In genomic region chr10:121242596-121242995, GRCm38 (mm10) we compare ENCODE assay signal across 17 mouse cellular contexts.
DNase-seq lines count a peak whose midpoint lies in the region; ATAC-seq lines count a peak whose summit lies in the region.
"Had no signal": no experiment of that assay in that cellular context is flagged by ENCODE, and none has a peak within 500 bp of the region (broad histone marks: within the 10 kb centered on the region; RNA-seq: fewer than 3 reads in every experiment).

No protein-coding gene starts in this region.

- H3K4me1 ChIP-seq in liver, embryonic 13.5 days (replicated peaks), result 0 out of 2 replicates have a peak, but pooled peaks cover 6% of the 10 kb centered on the region
- H3K4me1 ChIP-seq in liver, embryonic 11.5 days (replicated peaks; ENCODE audit: control insufficient read depth, insufficient read depth, low read length), result no peaks in the 10 kb centered on the region; the same call in 1 of the 2 replicates
- peaks cover 18% of the 10 kb centered on the region for H3K4me1 ChIP-seq in limb, embryonic 11.5 days (ENCODE audit: control insufficient read depth, insufficient read depth, low read length)

- H3K27me3 ChIP-seq in liver, embryonic 13.5 days, result no peaks in the 10 kb centered on the region
- H3K27me3 ChIP-seq in liver, embryonic 11.5 days (replicated peaks; ENCODE audit: control insufficient read depth, insufficient read depth, low read length), result no peaks in the 10 kb centered on the region
- H3K27me3 ChIP-seq in limb, embryonic 11.5 days (ENCODE audit: control insufficient read depth, insufficient read depth, low read length), result no peaks in the 10 kb centered on the region
- H3K27me3 ChIP-seq: heart, embryonic 13.5 days had no signal

- no peaks in the 10 kb centered on the region for H3K36me3 ChIP-seq in liver, embryonic 13.5 days
- H3K36me3 ChIP-seq in liver, embryonic 11.5 days (ENCODE audit: control insufficient read depth, insufficient read depth, low read length), result no peaks in the 10 kb centered on the region
- no peaks in the 10 kb centered on the region for H3K36me3 ChIP-seq in limb, embryonic 11.5 days (ENCODE audit: control insufficient read depth, insufficient read depth, low read length)
- H3K36me3 ChIP-seq: G1E; heart, embryonic 13.5 days; hindbrain, embryonic 10.5 days had no signal

- no peak overlapping the region for H3K4me2 ChIP-seq in liver, embryonic 13.5 days
- no peak overlapping the region for H3K4me2 ChIP-seq in liver, embryonic 11.5 days
- no peak overlapping the region for H3K4me2 ChIP-seq in limb, embryonic 11.5 days (ENCODE audit: low read depth, severe bottlenecking)
- H3K4me2 ChIP-seq: heart, embryonic 13.5 days had no signal

- ATAC-seq in liver, embryonic 13.5 days (ENCODE audit: low read depth), result peak; percentile 36; the same call in 1 of the 2 replicates
- no peak for ATAC-seq in liver, embryonic 11.5 days (replicated peaks; ENCODE audit: low FRiP score)
- ATAC-seq in limb, embryonic 11.5 days (ENCODE audit: insufficient number of reproducible peaks, low FRiP score, low TSS enrichment, low read depth), result no peak
- ATAC-seq: forebrain, embryonic 16.5 days had no signal

- H3K27ac ChIP-seq in liver, embryonic 13.5 days, result no peak overlapping the region
- H3K27ac ChIP-seq in liver, embryonic 11.5 days (ENCODE audit: low read depth, low read length), result no peak overlapping the region
- H3K27ac ChIP-seq in limb, embryonic 11.5 days (replicated peaks; ENCODE audit: low read depth, low read length), result peak overlapping the region; percentile 36; the same call in 1 of the 2 replicates
- H3K27ac ChIP-seq: heart, embryonic 13.5 days; hindbrain, embryonic 10.5 days had no signal

- no peaks in the 10 kb centered on the region for H3K9me3 ChIP-seq in liver, embryonic 13.5 days (replicated peaks)
- H3K9me3 ChIP-seq in liver, embryonic 11.5 days (ENCODE audit: control insufficient read depth, low read length), result no peaks in the 10 kb centered on the region
- H3K9me3 ChIP-seq in limb, embryonic 11.5 days (ENCODE audit: control insufficient read depth, low read length), result 0 out of 2 replicates have a peak, but pooled peaks cover 2% of the 10 kb centered on the region
- H3K9me3 ChIP-seq: heart, embryonic 13.5 days; hindbrain, embryonic 10.5 days had no signal

- 68% methylated on average over 10 of the region's 10 CpGs for WGBS in liver, embryonic 13.5 days (ENCODE audit: insufficient replicate concordance)
- 81% methylated on average over 10 of the region's 10 CpGs for WGBS in liver, embryonic 11.5 days
- 84% methylated on average over 10 of the region's 10 CpGs for WGBS in limb, embryonic 11.5 days

- no peak for DNase-seq in liver, embryonic 13.5 days
- no peak for DNase-seq in liver, embryonic 11.5 days (ENCODE audit: low spot score)
- DNase-seq in A20 (ENCODE audit: low read depth, low spot score), result peak; percentile 87
- peak; percentile 74 for DNase-seq in kidney, adult 9 months
- DNase-seq in limb, embryonic 11.5 days (ENCODE audit: low spot score), result no peak
- DNase-seq in yolk sac, embryonic 10.5 days (ENCODE audit: low spot score), result no peak
- DNase-seq in left cerebral cortex, postnatal 36 days (ENCODE audit: low spot score in 2 of 2), result no peak
- no peak for DNase-seq in cerebellum, postnatal 4 days (ENCODE audit: low spot score in 2 of 2)
- DNase-seq: adrenal gland, adult 8-10 months; cerebellum, adult 8-10 months; gastrocnemius, postnatal 25 days; lung, postnatal 14 days; midbrain, embryonic 14.5 days had no signal

- no peak overlapping the region for H3K4me3 ChIP-seq in liver, embryonic 13.5 days (replicated peaks)
- H3K4me3 ChIP-seq in liver, embryonic 11.5 days (ENCODE audit: low read depth, low read length), result no peak overlapping the region
- no peak overlapping the region for H3K4me3 ChIP-seq in limb, embryonic 11.5 days (ENCODE audit: low read depth, low read length)
- H3K4me3 ChIP-seq: heart, embryonic 13.5 days; hindbrain, embryonic 10.5 days had no signal

- intact Hi-C loops in left cerebral cortex, postnatal 36 days (cut with DNase I), result no loop called here

- H3K9ac ChIP-seq in liver, embryonic 13.5 days, result no peak overlapping the region
- no peak overlapping the region for H3K9ac ChIP-seq in liver, embryonic 11.5 days (ENCODE audit: low read depth, low read length)
- no peak overlapping the region for H3K9ac ChIP-seq in limb, embryonic 11.5 days (ENCODE audit: low read length)
- H3K9ac ChIP-seq: heart, embryonic 13.5 days had no signal

Comparison
In these comparisons a context has a peak if more than half of its experiments do, and no peak if none do; other contexts are left out.
1. DNase-seq: peak in A20 (single experiment) and kidney, adult 9 months (single experiment); none in liver, embryonic 13.5 days (single experiment), liver, embryonic 11.5 days (single experiment), limb, embryonic 11.5 days (single experiment), yolk sac, embryonic 10.5 days (single experiment), left cerebral cortex, postnatal 36 days (0 of 2) and cerebellum, postnatal 4 days (0 of 2).